Mouse (Mus musculus) embryonic fibroblast, embryonic 13.5 days (primary cell): ENCODE results near the gene 5031439G07Rik.

Experiments
- CTCF ChIP-seq: IDR thresholded peaks from 2 replicates; pipeline ENCODE4 v1.5.1; 2011; ENCODE audit warnings: mild to moderate bottlenecking, control low read depth, low read length, moderate library complexity, borderline replicate concordance; ENCODE audit not compliant: insufficient read depth
- POLR2A ChIP-seq: IDR thresholded peaks from 2 replicates; pipeline ENCODE4 v1.6.1; 2011; ENCODE audit warnings: low read depth, mild to moderate bottlenecking, control low read depth, low read length, moderate library complexity

DNA sequence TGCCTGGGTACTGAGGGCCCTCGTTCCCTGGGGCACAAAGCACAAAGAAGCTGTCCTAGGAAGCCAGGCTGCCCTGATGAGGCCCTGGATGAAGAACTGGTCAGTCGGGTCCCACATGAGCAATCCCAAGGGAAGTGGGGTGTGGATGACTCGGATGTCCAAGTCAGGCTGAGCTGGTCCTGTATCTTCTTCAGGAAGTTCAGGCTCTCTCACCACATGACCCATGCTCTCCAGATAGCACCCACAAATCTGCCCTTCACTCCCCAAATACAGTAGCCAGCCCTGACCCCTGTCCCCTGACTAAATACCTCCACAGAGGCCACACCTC, 14.8 kb downstream of the 5031439G07Rik start:
- no peak for TF ChIP-seq CTCF
- no peak for TF ChIP-seq POLR2A
